Mouse (Mus musculus): ENCODE data around the gene Lrrn3. TPM values are rescaled to one million over a fixed set of nuclear protein-coding genes. Genes with fewer than 3 reads are reported as not detected.
A peak's percentile ranks its signal among the peaks of the same experiment; 100 is the strongest.

Gene Lrrn3
- 5.1 and 5.4 TPM in 2 replicates for polyA plus RNA-seq (2015; fragmentation: Nextera tagmentation; extraction: Ambion mirVana)

DNA sequence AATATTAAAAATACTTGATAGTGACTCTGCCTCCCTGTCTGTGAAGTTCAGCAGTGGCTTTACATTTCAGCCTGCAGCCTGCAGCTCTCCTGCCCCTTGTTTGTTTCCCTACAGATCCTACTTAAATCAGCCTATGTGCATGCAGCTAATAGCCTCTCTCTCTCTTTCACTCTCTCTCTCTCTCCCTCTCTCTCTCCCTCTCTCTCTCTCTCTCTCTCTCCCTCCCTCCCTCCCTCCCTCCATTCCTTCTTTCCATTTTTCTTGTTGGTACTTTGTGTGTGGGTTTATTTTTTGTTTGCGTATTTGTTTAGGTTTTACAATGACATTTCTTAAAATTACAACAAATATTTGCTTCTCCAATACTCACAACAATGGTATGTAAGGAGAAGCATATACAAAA lies at the start of gene Lrrn3:
Lrrn3 (minus strand) TSS at position 101 of the 400 bp plus-strand sequence.
- Histone ChIP-seq H3K36me3 (no peaks in the 10 kb centered on the region), H3K4me3 (peak within 1 kb of the TSS; percentile 51), H3K4me1 (peaks cover 24% of the 10 kb centered on the region), H3K27me3 (replicated peaks) (peaks cover 10% of the 10 kb centered on the region; the same call in 1 of the 2 replicates), H3K27ac (replicated peaks) (peak within 1 kb of the TSS; percentile 34; the same call in 1 of the 2 replicates), H3K9ac (peak within 1 kb of the TSS; percentile 75), H3K4me2 (peak within 1 kb of the TSS; percentile 71), H3K9me3 (no peaks in the 10 kb centered on the region)
- 94% methylated on average over 1 of the region's 1 CpGs for WGBS
- no peak for ATAC-seq (ENCODE audit: extremely low read depth, insufficient number of reproducible peaks, low FRiP score, low TSS enrichment)

DNA sequence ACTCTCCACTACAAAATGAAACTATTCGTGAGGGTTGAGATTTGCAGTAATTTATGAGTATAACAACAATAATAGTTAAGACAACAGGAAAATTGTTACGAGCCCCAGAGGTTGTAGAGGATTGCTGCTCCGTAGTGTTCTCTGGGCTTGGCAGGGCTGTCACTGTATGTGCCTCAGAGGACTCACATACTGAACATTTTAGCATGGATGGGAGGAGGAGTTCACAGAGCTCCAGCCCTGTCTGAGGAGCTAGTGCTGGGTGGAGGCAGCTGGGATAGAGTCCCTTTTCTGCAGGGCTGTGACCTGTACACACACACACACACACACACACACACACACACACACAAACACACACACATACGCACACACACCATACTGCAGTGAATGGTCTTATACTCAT lies 42.2 kb upstream of the Lrrn3 start:
- Histone ChIP-seq H3K9me3 (no peaks in the 10 kb centered on the region), H3K4me2 (no peak overlapping the region), H3K27me3 (replicated peaks) (no peaks in the 10 kb centered on the region), H3K36me3 (no peaks in the 10 kb centered on the region), H3K9ac (no peak overlapping the region), H3K4me3 (no peak overlapping the region), H3K27ac (replicated peaks) (no peak overlapping the region), H3K4me1 (no peaks in the 10 kb centered on the region)
- ATAC-seq (ENCODE audit: extremely low read depth, insufficient number of reproducible peaks, low FRiP score, low TSS enrichment): no peak
- WGBS: 78% methylated on average over 4 of the region's 4 CpGs

DNA sequence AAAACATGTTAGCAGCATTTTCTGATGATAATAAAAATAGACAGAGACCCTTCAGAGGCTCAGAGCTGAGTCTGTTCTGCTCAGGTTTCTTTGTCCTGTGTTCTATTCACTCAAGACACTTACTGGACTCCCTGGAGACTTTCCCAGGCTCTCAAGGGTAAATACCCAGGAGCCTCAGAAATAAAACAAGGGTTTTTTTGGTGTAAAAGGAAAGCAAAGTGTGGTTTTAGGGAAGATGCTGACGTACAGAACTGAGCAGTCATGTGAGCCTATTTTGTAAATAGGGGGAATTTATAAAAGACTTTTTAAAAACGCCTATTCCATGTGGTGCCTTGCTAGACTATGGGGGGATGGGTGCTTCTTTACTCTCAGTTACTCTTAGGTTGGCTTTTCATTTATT lies 40.5 kb upstream of the Lrrn3 start:
- Histone ChIP-seq H3K27ac (replicated peaks) (no peak overlapping the region), H3K9ac (no peak overlapping the region), H3K36me3 (no peaks in the 10 kb centered on the region), H3K9me3 (no peaks in the 10 kb centered on the region), H3K4me3 (no peak overlapping the region), H3K27me3 (replicated peaks) (no peaks in the 10 kb centered on the region), H3K4me2 (no peak overlapping the region), H3K4me1 (no peaks in the 10 kb centered on the region)
- WGBS: 73% methylated on average over 2 of the region's 2 CpGs
- no peak for ATAC-seq (ENCODE audit: extremely low read depth, insufficient number of reproducible peaks, low FRiP score, low TSS enrichment)

DNA sequence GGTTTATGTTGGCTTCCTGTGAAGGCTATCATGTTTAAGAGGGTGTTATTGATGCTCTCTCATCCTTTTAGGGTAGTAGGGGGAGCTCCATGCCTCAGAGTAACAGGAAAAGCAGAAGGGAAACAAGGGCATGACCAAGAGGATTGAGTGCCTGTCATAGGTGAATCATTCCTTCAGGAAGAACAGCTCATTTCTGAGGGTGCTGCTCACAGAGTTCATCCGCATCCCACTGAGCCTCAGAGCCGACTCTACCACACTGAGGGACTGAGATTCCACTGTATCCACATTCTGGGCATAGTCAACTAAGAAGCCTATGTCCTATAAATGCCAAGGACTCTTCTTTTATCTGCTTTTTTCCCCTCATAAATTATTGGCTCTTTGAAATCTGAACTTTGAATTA lies 35.4 kb upstream of the Lrrn3 start:
- Histone ChIP-seq H3K4me2 (no peak overlapping the region), H3K9me3 (no peaks in the 10 kb centered on the region), H3K9ac (no peak overlapping the region), H3K4me1 (no peaks in the 10 kb centered on the region), H3K4me3 (no peak overlapping the region), H3K27me3 (replicated peaks) (no peaks in the 10 kb centered on the region), H3K27ac (replicated peaks) (no peak overlapping the region), H3K36me3 (no peaks in the 10 kb centered on the region)
- 81% methylated on average over 2 of the region's 2 CpGs for WGBS
- ATAC-seq (ENCODE audit: extremely low read depth, insufficient number of reproducible peaks, low FRiP score, low TSS enrichment): no peak

DNA sequence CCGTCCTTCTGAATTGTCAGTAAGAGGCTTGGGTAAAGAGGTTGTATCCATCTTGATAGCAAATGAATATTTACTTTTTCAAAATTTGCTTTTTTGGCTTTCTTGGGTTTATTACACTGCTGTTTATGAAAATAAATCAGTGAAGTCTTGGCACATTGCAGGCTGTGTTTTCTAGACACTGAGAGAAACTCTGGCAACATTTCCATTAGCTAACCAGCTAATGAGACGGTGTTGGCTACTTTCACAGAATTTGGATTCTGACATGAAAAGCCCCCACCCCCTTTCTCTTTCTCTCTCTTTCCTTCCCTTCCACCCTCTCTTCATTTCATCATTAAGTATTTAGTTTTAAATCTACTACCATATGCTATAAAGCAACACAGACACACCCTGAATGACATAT lies 34.1 kb upstream of the Lrrn3 start:
- H3K9ac ChIP-seq: no peak overlapping the region
- no peaks in the 10 kb centered on the region for H3K9me3 ChIP-seq
- 70% methylated on average over 2 of the region's 2 CpGs for WGBS
- H3K36me3 ChIP-seq: no peaks in the 10 kb centered on the region
- H3K4me1 ChIP-seq: no peaks in the 10 kb centered on the region
- no peak overlapping the region for H3K4me3 ChIP-seq
- no peak for ATAC-seq (ENCODE audit: extremely low read depth, insufficient number of reproducible peaks, low FRiP score, low TSS enrichment)
- H3K27me3 ChIP-seq (replicated peaks): no peaks in the 10 kb centered on the region
- H3K27ac ChIP-seq (replicated peaks): no peak overlapping the region
- no peak overlapping the region for H3K4me2 ChIP-seq

DNA sequence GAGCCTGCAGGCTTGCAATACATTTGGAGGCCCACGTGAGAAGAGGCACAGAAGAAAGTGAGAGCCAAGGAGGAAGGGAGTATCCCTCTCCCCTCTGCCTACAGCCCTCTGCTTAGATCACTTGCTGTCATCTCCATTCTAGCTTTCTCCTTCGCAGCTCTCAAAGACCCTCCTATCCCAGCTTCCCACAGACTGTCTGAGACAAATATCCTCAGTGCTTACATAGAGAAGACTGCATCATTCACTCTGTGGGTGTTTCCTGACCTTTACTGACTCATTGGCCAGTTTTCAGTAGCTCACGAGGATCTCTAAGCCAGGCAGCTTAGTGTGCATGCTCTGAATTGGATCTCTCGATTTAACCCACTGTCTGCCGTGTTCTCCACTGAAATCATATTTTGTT lies 32.7 kb upstream of the Lrrn3 start:
- ATAC-seq (ENCODE audit: extremely low read depth, insufficient number of reproducible peaks, low FRiP score, low TSS enrichment): no peak
- 50% methylated on average over 5 of the region's 5 CpGs for WGBS
- Histone ChIP-seq H3K27me3 (replicated peaks) (no peaks in the 10 kb centered on the region), H3K9ac (no peak overlapping the region), H3K4me2 (no peak overlapping the region), H3K4me1 (no peaks in the 10 kb centered on the region), H3K36me3 (no peaks in the 10 kb centered on the region), H3K27ac (replicated peaks) (no peak overlapping the region), H3K9me3 (no peaks in the 10 kb centered on the region), H3K4me3 (no peak overlapping the region)

DNA sequence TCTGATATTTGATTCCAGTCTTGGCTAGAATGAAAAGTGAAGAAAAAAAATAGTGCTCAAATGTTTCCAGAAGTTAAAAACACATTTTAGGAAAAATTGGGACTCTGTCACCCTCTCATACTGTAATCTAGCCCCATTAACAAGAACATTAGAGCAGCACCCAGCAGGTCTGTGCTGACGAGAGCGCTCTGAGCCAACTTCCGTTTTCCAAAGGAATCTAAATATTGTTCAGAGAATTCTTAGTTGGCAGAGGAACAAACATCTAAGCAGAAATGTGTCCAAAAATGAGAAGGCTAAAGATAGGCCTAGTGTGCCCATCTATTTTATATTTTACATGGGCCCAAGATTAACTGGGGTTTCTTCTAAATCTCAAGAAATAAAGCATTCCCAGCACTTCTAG lies 24.4 kb upstream of the Lrrn3 start:
- H3K9me3 ChIP-seq: no peaks in the 10 kb centered on the region
- H3K4me2 ChIP-seq: no peak overlapping the region
- H3K4me1 ChIP-seq: no peaks in the 10 kb centered on the region
- no peak overlapping the region for H3K9ac ChIP-seq
- H3K4me3 ChIP-seq: no peak overlapping the region
- no peaks in the 10 kb centered on the region for H3K36me3 ChIP-seq
- H3K27me3 ChIP-seq (replicated peaks): no peaks in the 10 kb centered on the region
- WGBS: 74% methylated on average over 3 of the region's 3 CpGs
- H3K27ac ChIP-seq (replicated peaks): no peak overlapping the region
- no peak for ATAC-seq (ENCODE audit: extremely low read depth, insufficient number of reproducible peaks, low FRiP score, low TSS enrichment)

DNA sequence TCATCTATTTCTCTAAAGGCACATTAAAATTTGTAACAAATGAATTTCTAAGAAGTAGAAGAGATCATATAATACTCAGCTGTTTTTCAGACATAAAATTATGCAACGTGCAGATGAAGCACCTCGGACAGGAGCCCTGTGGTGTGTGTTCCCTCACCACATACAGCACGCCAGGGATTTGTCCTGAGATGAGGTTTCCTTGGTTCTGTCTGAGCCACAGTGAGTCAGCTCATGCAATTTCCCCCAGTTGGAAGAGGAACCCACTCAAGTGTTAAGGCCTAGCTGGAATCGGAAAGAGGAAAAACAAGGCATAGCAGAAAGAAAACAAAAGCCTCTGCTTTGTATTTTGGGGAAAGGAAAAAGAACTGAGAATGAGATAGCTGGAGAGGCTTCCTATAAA lies 22.4 kb upstream of the Lrrn3 start:
- no peak for ATAC-seq (ENCODE audit: extremely low read depth, insufficient number of reproducible peaks, low FRiP score, low TSS enrichment)
- H3K9ac ChIP-seq: no peak overlapping the region
- no peak overlapping the region for H3K4me2 ChIP-seq
- H3K27me3 ChIP-seq (replicated peaks): no peaks in the 10 kb centered on the region
- no peaks in the 10 kb centered on the region for H3K9me3 ChIP-seq
- H3K4me1 ChIP-seq: no peaks in the 10 kb centered on the region
- no peaks in the 10 kb centered on the region for H3K36me3 ChIP-seq
- H3K27ac ChIP-seq (replicated peaks): no peak overlapping the region
- 80% methylated on average over 4 of the region's 4 CpGs for WGBS
- H3K4me3 ChIP-seq: no peak overlapping the region

DNA sequence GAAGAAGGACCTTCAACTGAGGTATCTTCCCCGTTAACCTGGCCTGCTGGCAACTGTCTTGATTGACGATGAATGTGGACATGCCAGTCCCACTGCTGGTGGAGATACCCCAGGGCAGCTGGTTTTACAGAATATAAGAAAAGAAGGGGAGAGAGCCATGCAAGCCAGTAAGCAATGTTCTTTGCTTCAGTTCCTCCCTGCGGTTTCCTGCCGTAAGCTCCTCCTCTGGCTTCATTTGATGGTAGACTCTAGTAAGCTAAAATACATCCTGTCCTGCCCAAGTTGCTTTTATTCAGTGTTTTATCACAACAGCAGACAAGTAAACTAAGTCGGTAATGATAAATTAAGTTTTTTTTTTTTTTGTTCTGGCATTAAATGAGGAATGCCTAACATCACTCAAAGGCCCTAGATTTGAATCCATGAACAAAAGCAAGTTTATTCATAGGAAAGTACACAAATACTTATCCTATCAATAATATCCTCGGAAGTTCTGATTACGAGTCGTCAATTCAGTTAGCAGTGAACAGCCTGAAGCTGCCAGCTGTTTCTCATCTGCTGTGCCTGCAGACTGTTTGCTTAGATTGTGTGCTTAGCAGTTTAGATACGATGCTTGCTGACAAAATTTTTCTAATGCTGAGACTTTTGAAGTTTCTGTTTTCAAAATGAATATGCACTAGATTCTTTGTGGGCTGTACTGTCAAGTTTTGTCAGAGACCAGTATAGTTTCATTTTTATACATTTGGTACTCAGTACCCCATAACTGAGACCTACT lies 14.0 kb upstream of the Lrrn3 start:
- no peak for ATAC-seq (ENCODE audit: extremely low read depth, insufficient number of reproducible peaks, low FRiP score, low TSS enrichment)

DNA sequence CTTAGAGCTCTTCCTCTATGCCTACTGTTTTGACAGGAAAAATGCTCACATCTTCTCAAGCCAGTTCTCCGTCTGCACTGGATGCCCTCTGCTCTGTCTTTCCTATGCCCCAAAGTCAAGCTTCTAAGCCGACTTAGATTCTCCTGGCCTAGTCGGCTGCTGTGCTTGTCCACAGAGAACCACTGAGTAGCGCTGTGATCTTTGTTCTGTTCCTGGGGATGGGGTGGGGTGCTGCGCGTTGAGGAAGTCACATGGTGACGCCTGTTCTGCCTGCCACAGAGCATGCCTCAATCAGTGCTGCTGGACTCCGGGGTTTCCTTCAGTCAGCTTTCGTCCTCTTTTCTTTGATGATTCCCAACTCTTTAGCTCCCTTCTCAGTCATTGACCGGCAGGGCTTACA lies 8.4 kb upstream of the Lrrn3 start:
- no peak for ATAC-seq (ENCODE audit: extremely low read depth, insufficient number of reproducible peaks, low FRiP score, low TSS enrichment)
- Histone ChIP-seq H3K4me2 (peak overlapping the region; percentile 22; the same call in 1 of the 2 replicates), H3K36me3 (no peaks in the 10 kb centered on the region), H3K27ac (replicated peaks) (no peak overlapping the region), H3K4me1 (no peaks in the 10 kb centered on the region), H3K9ac (no peak overlapping the region), H3K27me3 (replicated peaks) (no peaks in the 10 kb centered on the region), H3K4me3 (no peak overlapping the region), H3K9me3 (no peaks in the 10 kb centered on the region)
- WGBS: 41% methylated on average over 10 of the region's 10 CpGs

More for the DNA sequence above, 14.0 kb upstream of the Lrrn3 start:
- Histone ChIP-seq H3K4me2 (no peak overlapping the region), H3K27me3 (replicated peaks) (no peaks in the 10 kb centered on the region), H3K27ac (replicated peaks) (no peak overlapping the region), H3K9ac (no peak overlapping the region), H3K4me3 (no peak overlapping the region), H3K4me1 (no peaks in the 10 kb centered on the region), H3K36me3 (no peaks in the 10 kb centered on the region), H3K9me3 (no peaks in the 10 kb centered on the region)
- 65% methylated on average over 9 of the region's 9 CpGs for WGBS

DNA sequence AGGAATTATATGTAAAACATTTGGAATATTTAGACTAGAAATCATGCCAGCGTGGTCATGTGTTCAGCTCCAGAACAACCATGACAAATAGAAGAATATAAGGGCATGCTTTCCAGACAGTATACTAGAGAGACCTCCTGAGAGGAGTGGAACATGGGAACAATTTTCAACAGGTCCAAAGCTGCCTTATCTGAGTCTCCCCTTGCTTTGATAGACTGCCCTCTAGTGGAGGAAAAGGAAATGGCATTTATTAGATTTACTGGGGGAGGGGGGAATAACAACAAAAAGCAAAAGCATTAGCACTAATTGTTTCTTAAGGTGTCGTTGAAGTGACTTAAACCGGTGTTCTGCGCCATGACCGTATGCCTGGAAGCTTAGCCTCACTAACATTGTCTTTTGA lies 774 bp upstream of the Lrrn3 start:
- H3K9ac ChIP-seq: no peak overlapping the region
- H3K27ac ChIP-seq (replicated peaks): no peak overlapping the region
- no peaks in the 10 kb centered on the region for H3K36me3 ChIP-seq
- H3K4me2 ChIP-seq: no peak overlapping the region
- ATAC-seq (ENCODE audit: extremely low read depth, insufficient number of reproducible peaks, low FRiP score, low TSS enrichment): no peak
- WGBS: 27% methylated on average over 5 of the region's 5 CpGs
- no peaks in the 10 kb centered on the region for H3K9me3 ChIP-seq
- H3K4me1 ChIP-seq: peaks cover 24% of the 10 kb centered on the region
- H3K4me3 ChIP-seq: no peak overlapping the region
- H3K27me3 ChIP-seq (replicated peaks): peaks cover 10% of the 10 kb centered on the region; the same call in 1 of the 2 replicates

Measured in heart, embryonic 13.5 days (tissue).